Mouse (Mus musculus): ENCODE results near the gene Dnajb9. TPM values are rescaled to one million over a fixed set of nuclear protein-coding genes. Genes with fewer than 3 reads are reported as not detected.

Gene Dnajb9
- polyA plus RNA-seq, 1 experiment from 2014 or later = 37.1 TPM

GRCm38 (mm10) chr12:44159349-44159748, 50.8 kb downstream of the Dnajb9 start:
- no peaks in the 10 kb centered on the region for H3K27me3 ChIP-seq (ENCODE audit: control insufficient read depth, insufficient read depth, low read length)
- H3K9me3 ChIP-seq (ENCODE audit: control insufficient read depth, low read length) = no peaks in the 10 kb centered on the region
- H3K4me3 ChIP-seq (ENCODE audit: low read depth, low read length) = no peak overlapping the region
- no peaks in the 10 kb centered on the region for H3K36me3 ChIP-seq (ENCODE audit: control insufficient read depth, insufficient read depth, low read length)
- no peaks in the 10 kb centered on the region for H3K4me1 ChIP-seq (replicated peaks; ENCODE audit: control insufficient read depth, insufficient read depth, low read length)
- 81% methylated on average over 1 of the region's 1 CpGs for WGBS
- H3K4me2 ChIP-seq (replicated peaks; ENCODE audit: low read depth, low read length) = no peak overlapping the region
- DNase-seq (ENCODE audit: low spot score) = no peak
- H3K9ac ChIP-seq (ENCODE audit: low read depth, low read length) = no peak overlapping the region
- H3K27ac ChIP-seq (ENCODE audit: low read depth, low read length) = no peak overlapping the region
- ATAC-seq (ENCODE audit: low FRiP score) = no peak

Other genes with a start within 250 kb of the Dnajb9 start
- 77.4 and 90.1 TPM in 2 replicates for gene Pnpla8, start 11.0 kb upstream of the Dnajb9 start, polyA plus RNA-seq (2014; fragmentation: Nextera tagmentation; extraction: Ambion mirVana)
- 67.6 and 82.8 TPM in 2 replicates for gene Nrcam, start 118.6 kb upstream of the Dnajb9 start, polyA plus RNA-seq (2014; fragmentation: Nextera tagmentation; extraction: Ambion mirVana)

Measured in hindbrain, embryonic 11.5 days (tissue).